Mouse (Mus musculus): ENCODE measurements around the gene Ccr6. TPM values are rescaled to one million over a fixed set of nuclear protein-coding genes. Genes with fewer than 3 reads are reported as not detected.

Ccr6 gene
- total RNA-seq, 2 experiments from 2014 or later = not detected

- DNase-seq (ENCODE audit: extremely low spot score in 1 of 2, low spot score in 2 of 2) = no peak
- intact Hi-C loops (cut with DNase I) = no loop called here
These were observed 70.0 kb downstream of the Ccr6 start for GRCm38 (mm10) chr17:8305801-8306200.

Other genes starting within 250 kb of the Ccr6 start
- gene Gm49673, start 88.3 kb upstream of the Ccr6 start, total RNA-seq (2021) = under 1 TPM; 0.18 to 0.28 TPM
- gene Rnaset2a, start 87.9 kb upstream of the Ccr6 start, total RNA-seq (2021) = 1 to 10 TPM; 4.9 to 7.2 TPM
- gene Fgfr1op, start 70.5 kb upstream of the Ccr6 start, total RNA-seq (2021) = 10 to 100 TPM; 19.8 to 20.8 TPM
- gene Mpc1, start 46.9 kb downstream of the Ccr6 start, total RNA-seq (2021) = 100 to 1,000 TPM; 193 to 201 TPM
- gene Sft2d1, start 75.1 kb downstream of the Ccr6 start, total RNA-seq (2021) = 10 to 100 TPM; 63.7 to 64.0 TPM
- 10 to 100 TPM; 10.1 to 10.8 TPM for gene Prr18, start 101.4 kb downstream of the Ccr6 start, total RNA-seq (2021)
- gene T2, start 119.9 kb downstream of the Ccr6 start, total RNA-seq (2021) = under 1 TPM in 1 of 2 experiments, not detected in 1; 0.47 TPM
- gene T, start 198.4 kb downstream of the Ccr6 start, total RNA-seq (2021) = under 1 TPM in 1 of 2 experiments, not detected in 1; 0.51 TPM

Data from left cerebral cortex, postnatal 10 days (tissue).